Mouse (Mus musculus) liver, postnatal 0 days (tissue): ENCODE data around the gene Ncdn. TPM values are rescaled to one million over a fixed set of nuclear protein-coding genes. Genes with fewer than 3 reads are reported as not detected.

Experiments
- ATAC-seq: fragments of 200-750 bp; cut with Nextera tagmentation; 2 replicates; pipeline ENCODE4 v1.8.0; 2017; ENCODE audit warnings: mild to moderate bottlenecking, moderate library complexity
- DNase-seq: peaks from one replicate; pipeline ENCODE4 v3.0.0-alpha.2; 2016
- H3K27ac ChIP-seq: fragments of 300-500 bp; sonication (generic); 2 replicates; pipeline ENCODE4 v1.5.1; 2014; ENCODE audit warnings: antibody characterized with exemption, moderate library complexity, mild to moderate bottlenecking, low read depth
- H3K27me3 ChIP-seq: fragments of 300-500 bp; sonication (generic); 2 replicates; pipeline ENCODE4 v1.6.1; 2014; ENCODE audit warnings: low read length, control low read depth, mixed read lengths; ENCODE audit not compliant: insufficient read depth
- H3K36me3 ChIP-seq: fragments of 300-500 bp; sonication (generic); replicated peaks from 2 replicates; pipeline ENCODE4 v1.6.1; 2014; ENCODE audit warnings: mild to moderate bottlenecking, control low read depth, low read length, moderate library complexity, mixed read lengths; ENCODE audit not compliant: insufficient read depth
- H3K4me1 ChIP-seq: fragments of 300-500 bp; sonication (generic); 2 replicates; pipeline ENCODE4 v1.6.1; 2014; ENCODE audit warnings: antibody characterized with exemption, mild to moderate bottlenecking, control low read depth; ENCODE audit not compliant: insufficient read depth
- H3K4me2 ChIP-seq: fragments of 300-500 bp; sonication (generic); 2 replicates; pipeline ENCODE4 v1.6.1; 2014; ENCODE audit warnings: low read depth, mild to moderate bottlenecking, low read length, moderate library complexity, mixed read lengths
- H3K4me3 ChIP-seq: fragments of 300-500 bp; sonication (generic); 2 replicates; pipeline ENCODE4 v1.5.1; 2014; ENCODE audit warnings: low read depth, low read length
- H3K9ac ChIP-seq: fragments of 300-500 bp; sonication (generic); replicated peaks from 2 replicates; pipeline ENCODE4 v1.6.1; 2014; ENCODE audit warnings: mild to moderate bottlenecking, moderate library complexity
- H3K9me3 ChIP-seq: fragments of 300-500 bp; sonication (generic); 2 replicates; pipeline ENCODE4 v1.6.1; 2016; ENCODE audit warnings: mild to moderate bottlenecking, control low read depth, low read length, mixed read lengths
- CTCF ChIP-seq: sonication (generic); IDR thresholded peaks from 2 replicates; pipeline ENCODE4 v1.5.1; 2016; ENCODE audit warnings: antibody characterized with exemption, low read depth
- EP300 ChIP-seq: IDR thresholded peaks from 2 replicates; pipeline ENCODE4 v1.6.1; 2016; ENCODE audit warnings: antibody characterized with exemption, low read depth, mild to moderate bottlenecking
- WGBS: fragments of 180-500 bp; shearing (Covaris S2); extraction: QIAGEN DNeasy Blood & Tissue Kit; methylation state at CpG from one replicate; pipeline ENCODE4 v1.1.7; 2014; ENCODE audit not compliant: insufficient replicate concordance; 5-methylcytosine and 5-hydroxymethylcytosine counted together
- polyA plus RNA-seq: library from polyadenylated mRNA; unstranded; fragments of >200 nt; fragmentation: Nextera tagmentation; extraction: Ambion mirVana; gene quantifications from 2 replicates; pipeline ENCODE4 v1.2.1, GENCODE M21; 2015

Ncdn gene
- polyA plus RNA-seq, 1 experiment from 2014 or later: 4.2 TPM

DNA sequence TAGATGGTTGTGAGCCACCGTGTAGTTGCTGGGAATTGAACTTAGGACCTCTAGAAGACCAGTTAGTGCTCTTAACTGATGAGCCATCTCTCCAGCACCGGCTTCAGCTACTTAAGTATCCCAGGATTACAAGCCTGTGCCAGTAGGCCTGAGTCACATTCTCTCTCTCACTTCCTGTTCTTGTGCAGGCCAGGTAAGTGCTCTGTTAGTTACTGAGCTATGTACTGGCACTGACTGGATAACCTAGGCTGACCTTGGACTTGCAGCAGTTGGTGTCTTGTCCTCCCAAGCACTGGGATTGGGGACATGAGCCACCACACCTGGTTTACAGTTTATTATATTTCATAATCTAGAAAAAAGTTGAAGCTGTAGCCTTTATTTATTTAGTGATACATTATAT is 10.2 kb upstream of the Ncdn start:
- WGBS: 74% methylated on average over 2 of the region's 2 CpGs
- no peak for DNase-seq
- no peak for TF ChIP-seq CTCF
- TF ChIP-seq EP300: no peak
- H3K9ac ChIP-seq: no peak overlapping the region
- H3K4me3 ChIP-seq: no peak overlapping the region
- H3K36me3 ChIP-seq: peaks cover 8% of the 10 kb centered on the region; the same call in 1 of the 2 replicates
- no peaks in the 10 kb centered on the region for H3K9me3 ChIP-seq
- H3K27ac ChIP-seq: peak overlapping the region; percentile 51; the same call in 1 of the 2 replicates
- H3K27me3 ChIP-seq: no peaks in the 10 kb centered on the region
- H3K4me1 ChIP-seq: peaks cover 4% of the 10 kb centered on the region; the same call in 1 of the 2 replicates
- ATAC-seq: no peak
- H3K4me2 ChIP-seq: no peak overlapping the region

DNA sequence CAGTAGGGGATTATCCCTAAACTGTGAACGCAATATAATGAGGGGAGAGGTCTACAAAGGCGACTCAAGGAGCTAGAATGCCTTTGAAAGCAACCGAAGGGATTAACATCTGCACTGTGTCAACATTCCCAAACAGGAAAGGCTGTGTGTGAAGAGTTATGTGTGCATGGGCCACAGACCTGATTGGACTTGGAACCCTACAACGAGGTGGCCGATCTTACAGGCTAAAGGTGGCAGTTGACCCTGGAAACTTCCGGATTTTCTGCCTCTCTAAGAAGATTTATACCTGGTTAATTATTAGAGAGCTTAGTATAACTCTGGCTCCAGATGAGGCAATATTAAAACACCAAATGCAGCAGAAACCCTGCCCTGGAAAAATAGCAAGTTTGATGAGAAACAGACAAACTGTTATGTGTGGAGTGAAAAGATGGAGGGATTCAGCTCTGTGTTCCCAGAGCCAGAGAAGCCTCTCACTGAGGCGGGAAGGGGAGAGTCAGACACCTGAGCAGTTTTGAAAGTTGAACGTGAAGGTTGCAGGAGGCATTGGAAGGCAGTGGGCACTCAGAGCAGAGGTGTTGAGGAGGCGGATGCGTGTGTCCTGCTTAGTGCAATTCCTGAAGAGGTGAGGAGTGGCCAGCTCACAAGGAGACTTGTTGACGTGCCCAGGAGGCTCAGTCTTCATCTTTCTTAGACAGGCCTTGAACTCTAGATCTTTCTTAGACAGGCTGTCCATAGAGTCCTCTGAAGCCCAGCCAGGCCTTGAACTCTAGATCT is 9.5 kb upstream of the Ncdn start:
- no peak overlapping the region for H3K9ac ChIP-seq
- ATAC-seq: peak; percentile 85
- no peak for DNase-seq
- no peaks in the 10 kb centered on the region for H3K27me3 ChIP-seq
- peaks cover 4% of the 10 kb centered on the region; the same call in 1 of the 2 replicates for H3K4me1 ChIP-seq
- 68% methylated on average over 11 of the region's 11 CpGs for WGBS
- H3K9me3 ChIP-seq: no peaks in the 10 kb centered on the region
- H3K4me3 ChIP-seq: no peak overlapping the region
- H3K27ac ChIP-seq: peak overlapping the region; percentile 51; the same call in 1 of the 2 replicates
- peaks cover 12% of the 10 kb centered on the region; the same call in 1 of the 2 replicates for H3K36me3 ChIP-seq
- H3K4me2 ChIP-seq: no peak overlapping the region
- TF ChIP-seq EP300: 0 out of 2 replicates have a peak, but pooled peaks have one; percentile 8
- no peak for TF ChIP-seq CTCF

DNA sequence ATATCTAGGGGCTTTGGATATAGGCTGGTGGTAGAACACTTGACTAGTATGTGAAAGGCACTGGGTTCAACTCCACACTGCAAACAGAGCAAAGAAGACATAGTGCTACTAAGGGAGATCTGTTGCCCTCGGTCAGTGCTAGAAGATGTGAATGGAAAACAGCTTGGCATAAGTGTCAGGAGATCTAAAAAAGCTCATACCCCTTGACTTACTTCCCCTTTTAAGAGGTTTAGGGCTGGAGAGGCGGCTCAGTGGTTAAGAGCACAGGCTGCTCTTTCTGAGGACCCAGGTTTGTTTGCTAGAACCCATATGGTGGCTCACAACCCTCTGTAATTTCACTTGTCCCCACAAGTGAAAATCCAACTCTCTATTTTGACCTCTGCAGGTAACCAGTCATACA is 6.2 kb upstream of the Ncdn start:
- Histone ChIP-seq H3K9me3 (no peaks in the 10 kb centered on the region), H3K4me3 (no peak overlapping the region), H3K4me1 (peaks cover 7% of the 10 kb centered on the region), H3K4me2 (no peak overlapping the region), H3K27ac (no peak overlapping the region), H3K9ac (no peak overlapping the region), H3K36me3 (peaks cover 12% of the 10 kb centered on the region; the same call in 1 of the 2 replicates), H3K27me3 (no peaks in the 10 kb centered on the region)
- 62% methylated on average over 2 of the region's 2 CpGs for WGBS
- TF ChIP-seq EP300 (no peak), CTCF (no peak)
- ATAC-seq (no peak), DNase-seq (no peak)

DNA sequence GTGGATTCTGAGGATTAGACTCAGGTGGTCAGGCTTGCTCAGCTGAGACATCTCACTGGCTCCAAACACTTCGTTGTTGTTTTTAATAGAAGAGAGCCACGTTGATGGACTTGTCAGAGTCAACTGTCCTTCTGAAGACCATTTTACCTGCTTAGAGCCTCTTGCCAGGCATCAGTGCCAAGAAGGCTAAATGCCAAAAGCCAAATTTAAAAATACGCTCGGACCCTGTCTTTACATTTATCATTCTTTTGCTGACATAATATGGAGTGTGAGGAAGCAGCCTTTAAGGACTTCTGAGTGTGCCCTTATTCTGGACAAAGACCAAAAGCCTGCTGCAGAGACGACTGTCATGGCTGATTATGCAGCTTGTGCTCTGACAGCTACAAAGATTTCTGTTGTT is 5.1 kb upstream of the Ncdn start:
- Histone ChIP-seq H3K4me3 (no peak overlapping the region), H3K4me2 (no peak overlapping the region), H3K9ac (no peak overlapping the region), H3K4me1 (peaks cover 7% of the 10 kb centered on the region), H3K36me3 (peaks cover 12% of the 10 kb centered on the region; the same call in 1 of the 2 replicates), H3K9me3 (no peaks in the 10 kb centered on the region), H3K27me3 (no peaks in the 10 kb centered on the region), H3K27ac (no peak overlapping the region)
- 74% methylated on average over 5 of the region's 5 CpGs for WGBS
- TF ChIP-seq EP300: no peak
- no peak for TF ChIP-seq CTCF
- ATAC-seq (no peak), DNase-seq (no peak)

DNA sequence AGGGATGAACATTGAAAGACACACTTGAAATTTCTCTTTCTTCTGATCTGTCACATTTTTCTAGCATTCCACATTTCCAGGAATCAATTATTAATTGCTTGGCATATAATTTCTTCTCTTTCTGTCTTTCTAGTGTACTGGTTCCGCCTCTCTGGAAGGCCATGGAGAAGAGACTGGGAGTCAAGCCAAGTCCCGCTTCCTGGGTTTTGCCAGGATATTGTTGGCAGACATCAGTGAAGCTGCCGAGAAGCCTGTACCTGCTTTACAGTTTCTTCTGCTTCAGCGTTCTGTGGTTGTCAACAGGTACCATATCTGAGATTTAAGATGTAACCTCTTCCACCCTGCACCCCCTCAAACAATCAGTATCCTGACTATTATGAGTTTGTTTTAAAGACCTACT is 3.5 kb upstream of the Ncdn start:
- peaks cover 15% of the 10 kb centered on the region for H3K4me1 ChIP-seq
- no peak overlapping the region for H3K27ac ChIP-seq
- DNase-seq: no peak
- H3K4me2 ChIP-seq: no peak overlapping the region
- no peak for ATAC-seq
- H3K9me3 ChIP-seq: no peaks in the 10 kb centered on the region
- no peak overlapping the region for H3K9ac ChIP-seq
- H3K4me3 ChIP-seq: no peak overlapping the region
- peaks cover 12% of the 10 kb centered on the region; the same call in 1 of the 2 replicates for H3K36me3 ChIP-seq
- H3K27me3 ChIP-seq: no peaks in the 10 kb centered on the region
- TF ChIP-seq EP300 (no peak), CTCF (no peak)
- WGBS: 63% methylated on average over 4 of the region's 4 CpGs

DNA sequence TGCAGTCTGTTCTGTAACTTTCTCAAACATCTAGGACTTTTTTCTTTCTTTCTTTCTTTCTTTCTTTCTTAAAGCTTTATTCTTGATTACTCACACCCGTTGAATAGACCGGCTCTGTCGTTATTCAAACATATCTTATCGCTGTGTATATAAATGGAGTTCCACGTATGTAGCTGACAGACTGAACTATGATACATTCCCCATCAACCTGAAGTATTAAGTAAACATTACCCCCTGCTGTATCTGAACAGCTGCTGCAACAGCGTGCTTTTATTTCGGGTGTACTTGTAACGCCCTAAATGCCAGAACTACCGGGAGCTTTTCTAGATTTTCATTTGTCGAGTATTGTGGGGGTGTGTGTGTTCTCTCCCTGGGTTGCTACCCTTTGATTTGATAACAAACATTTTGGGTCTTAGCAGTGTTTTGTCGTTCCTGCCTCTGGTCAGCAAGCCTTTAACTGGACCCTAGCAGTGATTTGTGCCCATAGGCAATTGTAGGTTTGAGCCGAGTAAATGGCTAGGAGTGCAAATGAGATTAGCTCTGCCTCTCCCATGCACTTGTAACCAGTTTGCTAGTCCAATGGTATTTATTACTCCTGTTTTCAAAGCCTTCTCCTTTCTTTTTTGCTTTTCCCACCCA is 1.6 kb upstream of the Ncdn start:
- H3K4me1 ChIP-seq: peaks cover 16% of the 10 kb centered on the region
- peak overlapping the region; percentile 89 for H3K4me2 ChIP-seq
- H3K27me3 ChIP-seq: no peaks in the 10 kb centered on the region
- no peaks in the 10 kb centered on the region for H3K9me3 ChIP-seq
- H3K4me3 ChIP-seq: no peak overlapping the region; the same call in 1 of the 2 replicates
- peaks cover 6% of the 10 kb centered on the region; the same call in 1 of the 2 replicates for H3K36me3 ChIP-seq
- ATAC-seq (no peak), DNase-seq (no peak)
- TF ChIP-seq EP300: no peak
- no peak for TF ChIP-seq CTCF
- no peak overlapping the region for H3K9ac ChIP-seq
- H3K27ac ChIP-seq: 0 out of 2 replicates have a peak overlapping the region, but pooled peaks have one; percentile 11
- 48% methylated on average over 12 of the region's 12 CpGs for WGBS
